Mouse (Mus musculus) embryonic facial prominence, embryonic 12.5 days (tissue): ENCODE measurements around the gene Aktip. TPM values are rescaled to one million over a fixed set of nuclear protein-coding genes. Genes with fewer than 3 reads are reported as not detected.

ENCODE experiments used
- ATAC-seq: fragments of 200-750 bp; cut with Nextera tagmentation; 2 replicates; pipeline ENCODE4 v1.8.0; 2017; ENCODE audit not compliant: insufficient number of reproducible peaks, insufficient read depth, low FRiP score, low TSS enrichment
- H3K27ac ChIP-seq: fragments of 300-500 bp; sonication (generic); 2 replicates; pipeline ENCODE4 v1.5.1; 2016; ENCODE audit warnings: mild to moderate bottlenecking
- H3K27me3 ChIP-seq: fragments of 300-500 bp; sonication (generic); 2 replicates; pipeline ENCODE4 v1.6.1; 2016; ENCODE audit warnings: mild to moderate bottlenecking, moderate library complexity
- H3K36me3 ChIP-seq: fragments of 300-500 bp; sonication (generic); 2 replicates; pipeline ENCODE4 v1.6.1; 2016; ENCODE audit warnings: mild to moderate bottlenecking
- H3K4me1 ChIP-seq: fragments of 300-500 bp; sonication (generic); 2 replicates; pipeline ENCODE4 v1.6.1; 2016
- H3K4me2 ChIP-seq: fragments of 300-500 bp; sonication (generic); replicated peaks from 2 replicates; pipeline ENCODE4 v1.6.1; 2016; ENCODE audit warnings: mild to moderate bottlenecking, moderate library complexity
- H3K4me3 ChIP-seq: fragments of 300-500 bp; sonication (generic); 2 replicates; pipeline ENCODE4 v1.5.1; 2016; ENCODE audit warnings: mild to moderate bottlenecking
- H3K9ac ChIP-seq: fragments of 300-500 bp; sonication (generic); 2 replicates; pipeline ENCODE4 v1.6.1; 2016; ENCODE audit warnings: mild to moderate bottlenecking, moderate library complexity
- H3K9me3 ChIP-seq: fragments of 300-500 bp; sonication (generic); 2 replicates; pipeline ENCODE4 v1.6.1; 2016; ENCODE audit warnings: mild to moderate bottlenecking, moderate library complexity
- WGBS: fragments of 180-500 bp; shearing (Covaris S2); methylation state at CpG from one replicate; pipeline ENCODE4 v1.1.7; 2016; 5-methylcytosine and 5-hydroxymethylcytosine counted together
- polyA plus RNA-seq: library from polyadenylated mRNA; unstranded; fragments of >200 nt; fragmentation: Nextera tagmentation; extraction: Ambion mirVana; gene quantifications from 2 replicates; pipeline ENCODE4 v1.2.1, GENCODE M21; 2016

Aktip gene
- polyA plus RNA-seq: 57.3 and 59.4 TPM in 2 replicates

GRCm38 (mm10) chr8:91199876-91200275 is at the start of gene Aktip:
TSS of gene Aktip (minus strand) at chr8:91199976.
- Histone ChIP-seq H3K4me3 (no peak within 1 kb of the TSS), H3K27ac (no peak within 1 kb of the TSS), H3K36me3 (no peaks in the 10 kb centered on the region), H3K4me2 (no peak within 1 kb of the TSS), H3K27me3 (no peaks in the 10 kb centered on the region), H3K9me3 (no peaks in the 10 kb centered on the region), H3K9ac (no peak within 1 kb of the TSS), H3K4me1 (no peaks in the 10 kb centered on the region)
- 92% methylated on average over 7 of the region's 7 CpGs for WGBS
- ATAC-seq: no peak

GRCm38 (mm10) chr8:91245821-91246454 is 46.2 kb upstream of the Aktip start:
- no peak overlapping the region for H3K9ac ChIP-seq
- H3K27ac ChIP-seq: no peak overlapping the region
- no peak overlapping the region for H3K4me3 ChIP-seq
- H3K9me3 ChIP-seq: no peaks in the 10 kb centered on the region
- no peak overlapping the region for H3K4me2 ChIP-seq
- WGBS: 68% methylated on average over 4 of the region's 4 CpGs
- ATAC-seq: no peak
- no peaks in the 10 kb centered on the region for H3K4me1 ChIP-seq
- H3K36me3 ChIP-seq: peaks cover 8% of the 10 kb centered on the region
- no peaks in the 10 kb centered on the region for H3K27me3 ChIP-seq

GRCm38 (mm10) chr8:91242721-91243120 is 42.9 kb upstream of the Aktip start:
- H3K4me1 ChIP-seq: no peaks in the 10 kb centered on the region
- H3K9ac ChIP-seq: no peak overlapping the region
- no peak overlapping the region for H3K4me3 ChIP-seq
- H3K36me3 ChIP-seq: peaks cover 4% of the 10 kb centered on the region; the same call in 1 of the 2 replicates
- no peaks in the 10 kb centered on the region for H3K27me3 ChIP-seq
- H3K9me3 ChIP-seq: no peaks in the 10 kb centered on the region
- no peak overlapping the region for H3K4me2 ChIP-seq
- 74% methylated on average over 1 of the region's 1 CpGs for whole genome bisulfite sequencing
- no peak overlapping the region for H3K27ac ChIP-seq
- ATAC-seq: no peak

- no peaks in the 10 kb centered on the region for H3K4me1 ChIP-seq
- H3K4me2 ChIP-seq: no peak overlapping the region
- 74% methylated on average over 8 of the region's 8 CpGs for WGBS
- ATAC-seq: no peak
- peaks cover 4% of the 10 kb centered on the region; the same call in 1 of the 2 replicates for H3K36me3 ChIP-seq
- H3K9ac ChIP-seq: no peak overlapping the region
- H3K27ac ChIP-seq: no peak overlapping the region
- no peaks in the 10 kb centered on the region for H3K27me3 ChIP-seq
- no peaks in the 10 kb centered on the region for H3K9me3 ChIP-seq
- H3K4me3 ChIP-seq: no peak overlapping the region
Measured at GRCm38 (mm10) chr8:91241873-91242519, 42.2 kb upstream of the Aktip start.

- Histone ChIP-seq H3K9ac (no peak overlapping the region), H3K4me1 (no peaks in the 10 kb centered on the region), H3K9me3 (no peaks in the 10 kb centered on the region), H3K27ac (no peak overlapping the region), H3K4me3 (no peak overlapping the region), H3K27me3 (no peaks in the 10 kb centered on the region), H3K36me3 (peaks cover 3% of the 10 kb centered on the region; the same call in 1 of the 2 replicates), H3K4me2 (no peak overlapping the region)
- ATAC-seq: no peak
- 58% methylated on average over 5 of the region's 5 CpGs for WGBS
Measured at GRCm38 (mm10) chr8:91241371-91241770, 41.6 kb upstream of the Aktip start.

GRCm38 (mm10) chr8:91237191-91237590 is 37.4 kb upstream of the Aktip start:
- no peak for ATAC-seq
- Histone ChIP-seq H3K36me3 (0 out of 2 replicates have a peak, but pooled peaks cover 2% of the 10 kb centered on the region), H3K9ac (no peak overlapping the region), H3K4me2 (no peak overlapping the region), H3K27ac (no peak overlapping the region), H3K9me3 (no peaks in the 10 kb centered on the region), H3K4me3 (no peak overlapping the region), H3K4me1 (no peaks in the 10 kb centered on the region), H3K27me3 (no peaks in the 10 kb centered on the region)
- 48% methylated on average over 2 of the region's 2 CpGs for WGBS

GRCm38 (mm10) chr8:91234097-91234496 is 34.3 kb upstream of the Aktip start:
- 69% methylated on average over 2 of the region's 2 CpGs for WGBS
- H3K9ac ChIP-seq: no peak overlapping the region
- no peaks in the 10 kb centered on the region for H3K9me3 ChIP-seq
- no peak overlapping the region for H3K4me3 ChIP-seq
- H3K27me3 ChIP-seq: no peaks in the 10 kb centered on the region
- ATAC-seq: no peak
- no peak overlapping the region for H3K4me2 ChIP-seq
- H3K27ac ChIP-seq: no peak overlapping the region
- no peaks in the 10 kb centered on the region for H3K4me1 ChIP-seq
- H3K36me3 ChIP-seq: peaks cover 9% of the 10 kb centered on the region; the same call in 1 of the 2 replicates

- Histone ChIP-seq H3K9me3 (no peaks in the 10 kb centered on the region), H3K27me3 (no peaks in the 10 kb centered on the region), H3K36me3 (peaks cover 9% of the 10 kb centered on the region; the same call in 1 of the 2 replicates), H3K27ac (no peak overlapping the region), H3K4me3 (no peak overlapping the region), H3K4me2 (no peak overlapping the region), H3K9ac (no peak overlapping the region), H3K4me1 (no peaks in the 10 kb centered on the region)
- 91% methylated on average over 7 of the region's 7 CpGs for WGBS
- ATAC-seq: no peak
Measured at GRCm38 (mm10) chr8:91227421-91227841, 27.7 kb upstream of the Aktip start.

GRCm38 (mm10) chr8:91224227-91224626 is 24.5 kb upstream of the Aktip start:
- WGBS: 92% methylated on average over 7 of the region's 7 CpGs
- Histone ChIP-seq H3K36me3 (peaks cover 4% of the 10 kb centered on the region; the same call in 1 of the 2 replicates), H3K27me3 (no peaks in the 10 kb centered on the region), H3K4me2 (no peak overlapping the region), H3K4me3 (no peak overlapping the region), H3K9me3 (no peaks in the 10 kb centered on the region), H3K9ac (no peak overlapping the region), H3K27ac (no peak overlapping the region), H3K4me1 (no peaks in the 10 kb centered on the region)
- ATAC-seq: no peak

GRCm38 (mm10) chr8:91221841-91222240 is 22.1 kb upstream of the Aktip start:
- Histone ChIP-seq H3K4me3 (no peak overlapping the region), H3K36me3 (peaks cover 4% of the 10 kb centered on the region; the same call in 1 of the 2 replicates), H3K9me3 (no peaks in the 10 kb centered on the region), H3K27me3 (no peaks in the 10 kb centered on the region), H3K4me1 (no peaks in the 10 kb centered on the region; the same call in 1 of the 2 replicates), H3K27ac (no peak overlapping the region), H3K9ac (no peak overlapping the region), H3K4me2 (no peak overlapping the region)
- 84% methylated on average over 2 of the region's 2 CpGs for WGBS
- ATAC-seq: no peak

- Histone ChIP-seq H3K9me3 (no peaks in the 10 kb centered on the region), H3K4me3 (no peak overlapping the region), H3K36me3 (peaks cover 4% of the 10 kb centered on the region; the same call in 1 of the 2 replicates), H3K27me3 (no peaks in the 10 kb centered on the region), H3K4me1 (no peaks in the 10 kb centered on the region; the same call in 1 of the 2 replicates), H3K27ac (no peak overlapping the region), H3K4me2 (no peak overlapping the region), H3K9ac (no peak overlapping the region)
- ATAC-seq: no peak
- 78% methylated on average over 4 of the region's 4 CpGs for WGBS
Measured at GRCm38 (mm10) chr8:91218271-91218670, 18.5 kb upstream of the Aktip start.
